Mouse (Mus musculus): ENCODE measurements around the gene Arhgap45. TPM values are rescaled to one million over a fixed set of nuclear protein-coding genes. Genes with fewer than 3 reads are reported as not detected.
"Not testable (repeated sequence)": the region's sequence is repeated elsewhere in the genome, so short reads cannot be mapped to it uniquely, and the experiment has no call there.

The Arhgap45 gene
- polyA plus RNA-seq, 1 experiment from 2014 or later: 1.2 TPM

DNA sequence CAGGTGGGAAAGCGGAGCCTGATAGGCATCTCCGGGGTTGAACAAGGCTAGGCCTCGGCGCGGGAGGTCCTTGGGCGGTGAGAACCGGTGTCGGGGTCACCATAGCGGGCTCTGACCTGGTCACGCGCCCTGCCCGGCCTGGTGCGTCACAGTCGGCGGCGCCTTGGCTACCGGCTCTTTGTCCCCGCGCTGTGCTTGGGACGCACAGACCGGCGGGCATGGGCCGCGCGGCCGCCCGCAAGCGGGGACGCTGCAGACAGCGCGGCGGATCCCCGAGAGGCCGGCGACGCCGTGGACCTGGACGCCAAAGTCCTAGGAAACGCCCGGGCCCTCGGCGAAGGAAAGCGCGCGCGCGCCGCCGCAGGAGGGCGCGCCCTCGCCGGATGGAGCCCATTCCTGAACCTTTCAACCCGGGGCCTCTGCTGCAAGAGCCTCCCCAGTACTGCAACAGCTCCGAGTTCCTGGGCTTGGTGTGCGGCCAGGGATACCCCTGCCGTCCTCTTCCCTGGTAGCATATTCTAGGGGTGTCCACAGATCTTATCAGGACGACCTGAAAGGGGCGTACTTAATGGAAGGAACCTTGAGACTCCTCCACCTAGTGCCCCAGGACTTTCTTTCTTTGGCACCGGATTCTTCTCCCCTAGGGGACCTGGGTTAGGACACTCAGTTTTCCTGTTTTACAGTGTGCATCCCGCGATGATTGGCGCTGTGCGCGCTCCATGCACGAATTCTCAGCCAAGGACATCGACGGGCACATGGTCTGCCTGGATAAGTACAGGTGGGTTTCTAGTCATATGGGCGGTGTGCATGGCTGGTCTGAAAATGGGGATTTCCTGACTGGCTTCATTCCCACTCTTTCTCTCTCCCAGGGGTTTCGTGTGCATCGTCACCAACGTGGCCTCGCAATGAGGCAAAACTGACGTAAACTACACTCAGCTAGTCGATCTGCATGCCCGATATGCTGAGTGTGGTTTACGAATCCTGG lies 37.7 kb downstream of the Arhgap45 start:
- peaks cover 18% of the 10 kb centered on the region for H3K4me1 ChIP-seq
- H3K36me3 ChIP-seq (ENCODE audit: poor library complexity, severe bottlenecking): peaks cover 38% of the 10 kb centered on the region
- H3K27ac ChIP-seq: peak overlapping the region; percentile 96
- WGBS: 2% methylated on average over 73 of the region's 77 CpGs
- no peaks in the 10 kb centered on the region for H3K9me3 ChIP-seq (replicated peaks)
- H3K4me2 ChIP-seq: peak overlapping the region; percentile 84
- H3K9ac ChIP-seq: peak overlapping the region; percentile 94
- peak; percentile 50 for ATAC-seq
- H3K4me3 ChIP-seq: peak overlapping the region; percentile 85
- no peaks in the 10 kb centered on the region for H3K27me3 ChIP-seq

DNA sequence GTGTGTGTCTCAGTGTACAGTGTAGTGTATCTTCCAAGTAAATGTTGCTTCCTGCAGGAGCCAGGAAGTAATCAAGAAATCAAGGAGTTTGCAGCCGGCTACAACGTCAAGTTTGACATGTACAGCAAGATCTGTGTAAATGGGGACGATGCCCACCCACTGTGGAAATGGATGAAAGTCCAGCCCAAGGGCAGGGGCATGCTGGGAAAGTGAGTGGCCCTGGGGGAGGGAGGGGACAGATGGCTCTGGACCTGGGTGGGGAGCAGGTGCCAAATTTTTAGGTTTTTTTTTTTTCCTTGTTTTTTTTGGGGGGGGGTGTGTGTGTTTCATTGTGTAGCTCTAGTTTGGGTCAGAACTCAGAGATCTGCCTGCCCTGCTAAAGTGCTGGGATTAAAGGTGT lies 38.5 kb downstream of the Arhgap45 start:
- H3K9me3 ChIP-seq (replicated peaks); ATAC-seq; H3K27me3 ChIP-seq: not testable (repeated sequence)
- Histone ChIP-seq H3K4me1 (peaks cover 18% of the 10 kb centered on the region), H3K4me3 (peak overlapping the region; percentile 85), H3K27ac (0 out of 2 replicates have a peak overlapping the region, but pooled peaks have one; percentile 96), H3K4me2 (peak overlapping the region; percentile 84), H3K36me3 (ENCODE audit: poor library complexity, severe bottlenecking) (peaks cover 46% of the 10 kb centered on the region), H3K9ac (peak overlapping the region; percentile 94)
- WGBS: 48% methylated on average over 3 of the region's 3 CpGs

DNA sequence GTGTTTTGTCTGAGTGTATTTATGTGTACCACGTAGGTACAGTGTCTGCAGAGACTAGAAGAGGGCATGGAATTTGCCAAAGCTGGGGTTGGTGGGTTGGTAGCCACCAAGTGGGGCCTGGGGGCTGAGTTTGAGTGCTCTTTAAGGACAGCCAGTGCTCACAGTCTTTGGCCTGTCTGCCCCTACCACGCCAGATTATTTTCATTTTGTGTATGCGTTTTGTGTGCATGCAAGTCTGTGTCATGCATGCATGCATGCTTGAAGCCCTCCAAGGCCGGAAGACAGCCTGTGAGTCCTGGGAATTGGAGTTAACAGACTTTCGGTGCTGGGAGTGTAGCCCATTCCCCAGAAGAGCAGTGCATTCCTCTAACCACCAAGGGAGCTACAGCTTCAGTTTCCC lies 38.9 kb downstream of the Arhgap45 start:
- Histone ChIP-seq H3K4me2 (peak overlapping the region; percentile 84), H3K36me3 (ENCODE audit: poor library complexity, severe bottlenecking) (peaks cover 51% of the 10 kb centered on the region), H3K9me3 (replicated peaks) (no peaks in the 10 kb centered on the region), H3K27me3 (no peaks in the 10 kb centered on the region), H3K4me1 (peaks cover 18% of the 10 kb centered on the region), H3K9ac (peak overlapping the region; percentile 94), H3K4me3 (peak overlapping the region; percentile 85), H3K27ac (no peak overlapping the region)
- ATAC-seq: no peak
- WGBS: 84% methylated on average over 5 of the region's 5 CpGs

DNA sequence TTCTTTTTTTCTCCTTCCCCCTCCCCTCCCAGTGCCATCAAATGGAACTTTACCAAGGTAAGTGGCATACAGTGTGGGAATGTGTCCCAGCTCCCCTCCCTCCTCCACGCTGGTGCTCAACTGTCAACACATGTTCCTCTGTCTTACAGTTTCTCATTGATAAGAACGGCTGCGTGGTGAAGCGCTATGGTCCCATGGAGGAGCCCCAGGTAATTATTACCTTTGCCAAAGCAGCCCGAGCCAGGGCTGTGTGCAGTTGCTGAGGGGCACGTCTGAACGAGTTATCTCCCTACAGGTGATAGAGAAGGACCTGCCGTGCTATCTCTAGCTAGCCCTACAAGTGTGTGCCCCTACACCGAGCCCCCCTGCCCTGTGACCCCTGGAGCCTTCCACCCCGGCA lies 39.4 kb downstream of the Arhgap45 start:
- no peak for ATAC-seq
- Histone ChIP-seq H3K27ac (no peak overlapping the region), H3K36me3 (ENCODE audit: poor library complexity, severe bottlenecking) (peaks cover 56% of the 10 kb centered on the region), H3K4me3 (no peak overlapping the region), H3K4me1 (peaks cover 18% of the 10 kb centered on the region), H3K27me3 (no peaks in the 10 kb centered on the region), H3K9me3 (replicated peaks) (no peaks in the 10 kb centered on the region), H3K4me2 (no peak overlapping the region), H3K9ac (no peak overlapping the region)
- WGBS: 90% methylated on average over 9 of the region's 10 CpGs

DNA sequence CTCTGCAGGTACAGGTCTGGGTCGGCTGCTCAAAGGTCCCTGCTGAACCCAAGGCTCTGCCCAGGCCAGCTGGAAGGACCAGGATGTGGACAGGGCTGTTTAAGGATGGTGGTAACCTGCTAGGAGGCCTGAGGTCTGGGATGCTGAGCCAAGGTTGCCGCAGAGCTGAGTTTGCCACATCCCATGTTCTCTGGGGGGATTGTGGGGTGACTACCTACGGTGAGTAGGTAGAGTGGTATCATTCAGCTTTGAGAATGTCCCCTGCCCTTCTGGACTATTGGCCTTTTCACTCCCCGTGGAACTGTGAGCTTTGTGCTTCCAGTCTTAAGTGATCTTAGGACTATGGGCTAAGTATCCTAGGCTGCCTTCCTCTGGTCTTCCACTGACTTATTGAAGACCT lies 40.1 kb downstream of the Arhgap45 start:
- H3K4me3 ChIP-seq: no peak overlapping the region
- peaks cover 62% of the 10 kb centered on the region for H3K36me3 ChIP-seq (ENCODE audit: poor library complexity, severe bottlenecking)
- no peak overlapping the region for H3K4me2 ChIP-seq
- ATAC-seq: no peak
- no peaks in the 10 kb centered on the region for H3K9me3 ChIP-seq (replicated peaks)
- H3K27me3 ChIP-seq: no peaks in the 10 kb centered on the region
- peaks cover 18% of the 10 kb centered on the region for H3K4me1 ChIP-seq
- 95% methylated on average over 4 of the region's 4 CpGs for WGBS
- H3K9ac ChIP-seq: no peak overlapping the region
- no peak overlapping the region for H3K27ac ChIP-seq

DNA sequence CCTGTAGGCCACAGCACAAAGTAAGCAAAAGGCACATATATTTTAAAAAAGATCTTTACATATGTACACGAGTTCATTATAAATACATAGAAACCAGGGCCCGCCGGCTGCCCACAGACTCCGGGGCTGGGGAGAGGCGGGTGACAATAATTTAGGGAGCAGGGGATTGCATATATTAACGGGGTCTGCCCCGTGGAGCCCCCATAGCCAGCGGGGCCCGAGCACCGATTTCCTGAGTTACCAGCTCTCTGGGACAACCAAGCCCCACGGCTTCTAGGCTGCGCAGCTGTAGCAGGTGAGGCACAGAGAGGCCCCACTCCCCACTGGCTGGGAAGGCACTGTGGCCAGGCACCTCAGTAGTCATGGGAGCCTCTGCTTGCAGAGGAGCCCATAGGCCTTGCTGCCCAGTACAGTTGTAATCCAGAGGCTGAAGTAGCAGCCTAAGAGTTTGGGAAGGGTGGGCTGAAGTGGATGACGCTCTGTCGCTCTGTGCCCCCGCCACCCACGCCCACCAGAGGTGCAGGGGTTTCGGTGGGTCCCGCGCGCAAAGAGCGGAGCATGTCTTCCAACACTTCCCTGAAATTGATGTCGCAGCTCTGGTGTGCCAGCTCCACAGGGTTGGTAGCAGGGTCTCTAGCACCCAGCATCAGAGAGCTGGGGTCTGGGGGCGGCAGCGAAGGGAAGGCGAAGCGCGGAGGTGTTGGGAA lies 40.7 kb downstream of the Arhgap45 start:
- Histone ChIP-seq H3K27me3 (no peaks in the 10 kb centered on the region), H3K36me3 (ENCODE audit: poor library complexity, severe bottlenecking) (peaks cover 67% of the 10 kb centered on the region), H3K4me2 (no peak overlapping the region), H3K9me3 (replicated peaks) (no peaks in the 10 kb centered on the region), H3K4me3 (no peak overlapping the region), H3K27ac (no peak overlapping the region), H3K4me1 (peaks cover 18% of the 10 kb centered on the region), H3K9ac (no peak overlapping the region)
- no peak for ATAC-seq
- 93% methylated on average over 27 of the region's 27 CpGs for WGBS

DNA sequence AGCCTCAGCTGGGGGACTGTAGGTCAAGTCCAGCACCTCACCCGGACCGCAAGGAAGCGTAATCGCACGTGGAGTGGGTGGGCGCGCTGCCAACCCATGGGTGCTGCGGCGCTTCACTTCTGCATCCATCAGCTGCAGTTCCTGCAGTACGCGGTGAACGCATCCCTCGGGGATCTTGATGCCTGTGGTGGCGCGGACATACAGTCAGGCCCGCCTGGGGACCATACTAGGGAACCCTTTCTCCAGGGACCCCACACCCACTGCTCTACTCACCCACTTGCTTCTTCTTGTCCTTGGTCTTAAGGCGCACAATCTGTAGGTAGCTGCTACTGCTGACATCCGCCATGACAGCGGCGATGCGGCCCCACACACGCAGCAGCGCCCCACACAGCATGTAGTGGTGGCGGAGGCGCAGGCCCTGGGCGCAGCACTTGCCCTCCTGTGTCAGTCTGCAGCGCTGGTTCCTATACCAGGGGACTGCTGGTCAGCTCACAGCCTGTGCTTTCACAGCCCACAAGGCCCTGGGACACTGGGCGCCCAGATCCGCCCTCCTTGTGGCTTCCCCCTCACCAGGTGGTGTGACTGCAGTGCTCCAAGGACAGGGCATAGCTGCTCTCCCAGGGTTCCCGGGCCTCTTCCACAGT lies 41.4 kb downstream of the Arhgap45 start:
- Histone ChIP-seq H3K4me1 (peaks cover 18% of the 10 kb centered on the region), H3K9me3 (replicated peaks) (no peaks in the 10 kb centered on the region), H3K9ac (no peak overlapping the region), H3K27me3 (no peaks in the 10 kb centered on the region), H3K4me2 (no peak overlapping the region), H3K36me3 (ENCODE audit: poor library complexity, severe bottlenecking) (peaks cover 74% of the 10 kb centered on the region), H3K27ac (no peak overlapping the region), H3K4me3 (no peak overlapping the region)
- 83% methylated on average over 30 of the region's 30 CpGs for WGBS
- no peak for ATAC-seq

DNA sequence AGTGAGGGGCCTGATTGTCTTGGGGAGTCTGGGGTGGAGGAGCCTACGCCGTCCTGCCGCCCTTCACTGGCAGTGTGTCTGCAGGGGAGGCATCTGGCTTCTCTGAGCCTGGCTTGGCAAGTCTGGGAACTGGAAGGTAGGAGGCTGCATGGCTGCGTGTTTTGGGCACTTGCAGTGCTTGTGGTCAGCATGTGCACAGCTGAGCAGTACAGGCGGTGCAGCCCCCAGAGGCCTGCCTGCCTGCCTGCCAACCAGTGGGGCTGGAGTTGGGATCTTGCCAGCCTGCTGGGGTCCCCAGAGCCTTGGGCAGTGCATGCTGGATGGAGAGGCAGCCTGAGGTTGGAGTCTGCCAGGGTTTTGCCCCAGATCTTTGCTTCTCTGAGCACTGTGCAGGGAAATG lies 46.7 kb downstream of the Arhgap45 start:
- no peak for ATAC-seq
- H3K27ac ChIP-seq: no peak overlapping the region
- H3K27me3 ChIP-seq: no peaks in the 10 kb centered on the region
- H3K4me3 ChIP-seq: no peak overlapping the region
- WGBS: 93% methylated on average over 5 of the region's 5 CpGs
- H3K9me3 ChIP-seq (replicated peaks): no peaks in the 10 kb centered on the region
- peaks cover 82% of the 10 kb centered on the region for H3K36me3 ChIP-seq (ENCODE audit: poor library complexity, severe bottlenecking)
- H3K4me1 ChIP-seq: no peaks in the 10 kb centered on the region
- H3K9ac ChIP-seq: no peak overlapping the region
- no peak overlapping the region for H3K4me2 ChIP-seq

DNA sequence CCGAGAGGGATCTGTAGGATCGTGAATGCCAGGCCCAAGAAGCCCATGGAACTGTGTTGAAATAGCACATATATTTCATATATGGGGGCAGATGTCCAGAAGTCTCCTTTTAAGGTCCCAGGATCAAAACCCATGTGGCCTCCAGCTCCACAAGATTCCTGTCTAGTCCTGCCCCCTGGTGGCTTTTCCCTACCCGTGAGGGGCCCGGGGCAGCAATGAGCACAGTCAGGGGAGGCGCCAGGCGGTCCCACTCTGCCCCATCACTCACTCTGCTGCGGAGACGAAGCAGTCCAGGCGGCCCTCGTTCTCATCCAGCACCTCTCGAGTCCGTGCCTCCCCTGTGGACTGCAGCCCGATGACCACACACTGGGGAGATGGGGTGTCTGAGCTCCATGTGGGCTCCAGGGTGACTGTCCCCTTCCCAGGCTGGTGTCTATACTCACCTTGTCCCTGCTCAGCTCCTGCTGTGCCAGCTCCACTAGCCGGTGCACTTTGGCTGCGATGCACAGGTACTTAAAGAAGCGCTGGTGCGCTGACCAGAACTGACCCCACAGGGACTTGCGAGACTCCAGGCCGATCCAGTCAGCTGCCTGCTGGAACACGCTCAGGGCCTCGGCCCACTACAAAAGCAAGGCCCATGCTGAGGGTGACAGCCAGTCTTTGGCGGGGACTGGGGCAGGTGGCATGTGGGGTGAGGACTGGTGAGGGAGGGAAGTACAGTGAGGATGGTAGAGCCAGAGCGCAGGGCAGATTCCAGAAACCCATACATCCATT lies 47.6 kb downstream of the Arhgap45 start:
- no peak for ATAC-seq
- no peaks in the 10 kb centered on the region for H3K9me3 ChIP-seq (replicated peaks)
- H3K9ac ChIP-seq: no peak overlapping the region
- H3K4me2 ChIP-seq: no peak overlapping the region
- H3K27me3 ChIP-seq: no peaks in the 10 kb centered on the region
- WGBS: 73% methylated on average over 23 of the region's 23 CpGs
- H3K4me1 ChIP-seq: no peaks in the 10 kb centered on the region
- no peak overlapping the region for H3K27ac ChIP-seq
- H3K36me3 ChIP-seq (ENCODE audit: poor library complexity, severe bottlenecking): peaks cover 72% of the 10 kb centered on the region
- H3K4me3 ChIP-seq: no peak overlapping the region

DNA sequence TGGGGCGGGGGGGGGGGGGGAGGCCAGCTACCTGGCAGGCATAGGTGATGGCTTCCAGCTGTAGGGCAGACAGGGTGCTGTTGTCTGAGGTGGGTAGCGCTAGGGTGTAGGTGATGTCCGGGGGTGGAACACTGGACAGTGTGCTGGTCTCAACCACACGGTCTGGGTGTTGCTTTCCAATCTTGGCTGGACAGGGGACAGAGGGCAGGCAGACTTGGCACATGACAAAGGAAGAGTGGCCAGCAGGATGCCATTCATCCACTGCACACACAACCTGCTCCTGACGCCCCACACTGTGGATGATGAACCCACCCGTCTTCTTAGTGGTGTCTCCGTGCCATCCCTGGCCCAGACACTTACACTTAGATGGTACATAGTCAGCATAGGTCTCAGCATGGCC lies 52.8 kb downstream of the Arhgap45 start:
- H3K36me3 ChIP-seq (ENCODE audit: poor library complexity, severe bottlenecking): peaks cover 22% of the 10 kb centered on the region
- no peak overlapping the region for H3K27ac ChIP-seq
- ATAC-seq: no peak
- 86% methylated on average over 6 of the region's 7 CpGs for WGBS
- no peaks in the 10 kb centered on the region for H3K27me3 ChIP-seq
- H3K4me1 ChIP-seq: peaks cover 6% of the 10 kb centered on the region; the same call in 1 of the 2 replicates
- no peak overlapping the region for H3K9ac ChIP-seq
- no peak overlapping the region for H3K4me2 ChIP-seq
- H3K9me3 ChIP-seq (replicated peaks): no peaks in the 10 kb centered on the region
- H3K4me3 ChIP-seq: no peak overlapping the region

DNA sequence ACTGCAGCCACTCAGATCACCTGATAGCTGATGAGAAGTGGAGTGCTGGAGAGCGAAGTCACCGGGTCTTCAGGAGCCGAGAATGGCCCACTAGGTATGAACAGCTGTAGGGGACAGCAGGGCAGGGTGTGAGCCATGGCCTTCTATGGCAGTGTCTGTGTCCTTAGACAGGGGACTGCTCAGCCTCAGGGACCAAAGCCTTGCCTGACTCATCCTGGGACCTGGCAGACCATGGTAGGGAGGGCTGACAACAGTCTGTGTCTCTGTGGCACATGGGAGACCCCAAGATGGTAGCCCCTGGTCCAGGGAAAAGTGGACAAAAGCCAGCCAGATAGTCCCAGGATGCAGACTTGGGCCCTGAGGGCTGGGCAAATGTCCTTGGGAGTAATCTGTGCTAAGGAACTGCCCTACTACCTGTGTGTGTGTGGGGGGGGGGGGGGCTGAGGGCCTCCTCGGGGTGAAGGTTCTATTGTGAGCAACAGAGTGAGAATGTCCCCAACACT lies 53.5 kb downstream of the Arhgap45 start:
- ATAC-seq: no peak
- Histone ChIP-seq H3K36me3 (ENCODE audit: poor library complexity, severe bottlenecking) (peaks cover 14% of the 10 kb centered on the region), H3K4me2 (no peak overlapping the region), H3K9ac (no peak overlapping the region), H3K27me3 (no peaks in the 10 kb centered on the region), H3K9me3 (replicated peaks) (no peaks in the 10 kb centered on the region), H3K4me3 (no peak overlapping the region), H3K4me1 (peaks cover 6% of the 10 kb centered on the region; the same call in 1 of the 2 replicates), H3K27ac (no peak overlapping the region)
- 95% methylated on average over 4 of the region's 4 CpGs for WGBS

Data from forebrain, embryonic 13.5 days (tissue).